Mouse (Mus musculus) right cerebral cortex, postnatal 36 days (tissue): ENCODE data around the gene Rab11a.
"Not testable (repeated sequence)": the region's sequence is repeated elsewhere in the genome, so short reads cannot be mapped to it uniquely, and the experiment has no call there.

Source experiments
- DNase-seq, 2 experiments: peaks; one replicate each; pipeline ENCODE4 v3.0.0; 2022; ENCODE audit warnings: low spot score in 2 of 2, mixed read lengths in 1 of 2

Gene Rab11a

DNA sequence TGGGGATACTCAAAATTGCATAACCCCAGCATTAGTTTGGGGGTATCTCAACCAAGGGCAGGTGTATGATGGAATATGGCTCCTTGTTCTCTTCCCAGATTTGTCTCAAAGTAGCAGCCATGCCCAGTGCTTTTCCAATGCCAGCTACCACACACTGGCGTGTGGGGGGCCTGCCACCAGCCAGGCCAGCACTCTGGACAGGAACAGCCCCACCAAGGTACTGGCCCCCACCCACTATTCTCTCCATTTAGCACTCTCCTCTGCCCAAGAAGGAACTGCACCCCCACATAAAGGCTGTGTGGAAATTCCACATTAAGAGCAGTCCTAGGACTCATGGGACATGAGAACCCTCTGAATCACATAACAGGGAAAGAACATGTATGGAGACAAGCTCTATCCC, 42.3 kb downstream of the Rab11a start:
- no peak for DNase-seq

DNA sequence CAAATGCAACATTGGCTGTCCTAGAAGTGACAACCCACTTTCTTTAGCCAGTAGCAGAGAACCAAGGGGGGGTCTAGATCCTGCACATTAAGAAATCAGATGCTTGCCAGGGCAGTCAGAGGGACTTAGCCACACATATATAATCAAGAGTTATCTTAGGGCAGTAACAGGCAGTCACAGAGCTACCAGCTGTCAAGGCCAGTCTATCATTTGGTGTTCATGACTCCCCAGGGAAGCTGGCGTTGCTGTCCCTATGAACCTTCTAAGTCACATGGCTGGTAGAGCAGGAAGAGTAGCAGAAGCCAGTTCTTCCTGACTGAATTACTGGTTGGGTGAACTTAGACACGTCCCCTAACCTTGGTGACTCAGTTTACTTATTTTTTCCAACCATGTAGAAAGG, 44.5 kb downstream of the Rab11a start:
- no peak for DNase-seq

DNA sequence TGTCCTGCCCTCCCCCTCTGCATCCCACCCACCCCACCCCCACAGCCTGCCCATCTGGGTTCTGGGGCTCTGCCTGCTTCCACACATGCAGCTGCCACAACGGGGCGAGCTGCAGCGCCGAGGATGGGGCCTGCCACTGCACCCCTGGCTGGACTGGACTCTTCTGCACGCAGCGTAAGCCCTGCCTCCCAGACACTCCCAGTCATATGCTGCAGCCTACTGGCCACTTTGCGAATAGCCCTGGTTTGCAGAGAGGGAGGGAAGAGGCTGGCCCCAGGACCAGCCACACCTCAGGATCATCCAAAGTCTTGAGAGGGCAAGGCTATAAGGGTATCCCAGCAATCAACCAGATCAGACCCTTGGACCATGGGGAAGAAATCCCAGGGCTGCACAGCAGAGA, 46.4 kb downstream of the Rab11a start:
- DNase-seq, result peak in 1 of 2 experiments; percentile 24

DNA sequence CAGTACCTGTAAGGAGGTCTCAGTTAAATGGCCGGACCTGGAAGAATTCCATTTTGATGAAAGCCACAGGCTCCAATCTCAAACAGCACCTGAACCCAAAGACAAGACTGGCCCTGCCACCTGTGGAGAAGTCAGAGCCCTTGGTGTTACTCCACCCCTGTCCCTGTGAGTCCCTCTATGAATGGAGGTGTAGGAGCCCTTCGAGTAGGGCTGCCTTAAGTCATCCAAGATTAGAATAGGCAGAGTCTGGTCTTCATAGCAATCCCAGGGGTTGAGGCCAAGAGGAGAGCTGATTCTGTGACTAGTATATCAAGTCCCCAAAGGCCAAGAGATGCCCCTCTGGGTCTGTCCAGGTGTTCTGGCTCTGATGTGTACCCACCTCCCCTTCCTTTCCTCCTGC, 46.8 kb downstream of the Rab11a start:
- no peak for DNase-seq

DNA sequence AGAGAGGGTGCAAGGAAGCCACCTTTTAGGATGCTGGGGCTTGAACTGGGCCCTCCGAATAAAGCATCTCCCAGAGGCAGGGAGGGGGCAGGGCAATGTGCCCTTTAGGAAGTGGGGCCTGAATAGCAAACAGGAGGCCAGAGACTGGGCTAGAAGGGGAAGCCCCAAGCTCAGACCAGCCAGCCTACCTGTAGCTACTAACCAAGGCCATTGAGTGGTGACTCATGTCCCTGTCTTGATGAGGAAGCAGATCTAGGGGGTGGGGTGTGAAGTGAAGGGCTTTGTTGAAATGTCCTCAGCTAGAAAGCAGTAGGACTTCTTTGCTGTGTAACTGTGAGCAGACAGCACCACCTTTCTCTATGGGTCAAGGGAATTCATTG, 49.6 kb downstream of the Rab11a start:
- DNase-seq, result no peak

DNA sequence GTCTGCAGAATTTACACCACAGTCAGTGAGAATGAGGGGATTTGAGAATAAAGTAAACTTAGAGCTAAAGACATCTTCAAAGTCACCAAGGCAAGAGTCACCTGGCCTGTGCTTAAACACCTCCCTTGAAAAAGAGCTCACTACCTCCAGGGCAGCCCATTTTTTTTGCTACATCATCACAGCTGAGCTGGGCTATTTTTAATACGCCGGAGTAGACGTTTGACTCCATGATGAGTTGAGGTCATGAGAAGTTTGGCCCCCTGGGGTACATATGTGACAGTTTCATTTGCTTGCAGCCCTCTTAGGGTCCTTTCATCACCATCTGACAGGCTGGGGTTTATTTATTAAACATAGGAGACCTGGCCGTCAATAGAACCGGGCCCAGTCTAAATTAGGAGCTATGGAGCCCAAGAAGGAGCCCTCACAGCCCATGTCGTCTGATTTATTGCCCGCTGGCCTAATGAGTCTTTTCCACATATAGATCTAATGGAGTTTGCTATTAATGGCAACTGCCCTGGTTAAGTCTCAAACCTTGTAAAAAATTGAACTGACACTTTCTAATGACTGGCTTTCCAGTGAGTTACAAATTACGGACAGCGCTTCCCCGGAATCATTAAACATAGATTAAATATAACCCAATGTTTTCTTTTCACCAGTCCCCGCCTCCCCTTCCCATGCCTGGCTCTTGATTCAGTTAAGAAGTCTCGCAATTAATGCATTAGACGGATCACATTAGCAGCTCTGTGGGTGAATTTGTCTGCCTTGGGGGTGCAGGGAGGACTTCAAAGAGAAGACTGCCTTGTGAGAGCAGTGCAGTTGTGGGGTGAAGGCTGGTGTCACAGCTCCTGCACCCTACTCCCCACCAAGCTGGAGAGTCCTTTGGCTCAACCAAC, 50.2 kb downstream of the Rab11a start:
- DNase-seq, result no peak

DNA sequence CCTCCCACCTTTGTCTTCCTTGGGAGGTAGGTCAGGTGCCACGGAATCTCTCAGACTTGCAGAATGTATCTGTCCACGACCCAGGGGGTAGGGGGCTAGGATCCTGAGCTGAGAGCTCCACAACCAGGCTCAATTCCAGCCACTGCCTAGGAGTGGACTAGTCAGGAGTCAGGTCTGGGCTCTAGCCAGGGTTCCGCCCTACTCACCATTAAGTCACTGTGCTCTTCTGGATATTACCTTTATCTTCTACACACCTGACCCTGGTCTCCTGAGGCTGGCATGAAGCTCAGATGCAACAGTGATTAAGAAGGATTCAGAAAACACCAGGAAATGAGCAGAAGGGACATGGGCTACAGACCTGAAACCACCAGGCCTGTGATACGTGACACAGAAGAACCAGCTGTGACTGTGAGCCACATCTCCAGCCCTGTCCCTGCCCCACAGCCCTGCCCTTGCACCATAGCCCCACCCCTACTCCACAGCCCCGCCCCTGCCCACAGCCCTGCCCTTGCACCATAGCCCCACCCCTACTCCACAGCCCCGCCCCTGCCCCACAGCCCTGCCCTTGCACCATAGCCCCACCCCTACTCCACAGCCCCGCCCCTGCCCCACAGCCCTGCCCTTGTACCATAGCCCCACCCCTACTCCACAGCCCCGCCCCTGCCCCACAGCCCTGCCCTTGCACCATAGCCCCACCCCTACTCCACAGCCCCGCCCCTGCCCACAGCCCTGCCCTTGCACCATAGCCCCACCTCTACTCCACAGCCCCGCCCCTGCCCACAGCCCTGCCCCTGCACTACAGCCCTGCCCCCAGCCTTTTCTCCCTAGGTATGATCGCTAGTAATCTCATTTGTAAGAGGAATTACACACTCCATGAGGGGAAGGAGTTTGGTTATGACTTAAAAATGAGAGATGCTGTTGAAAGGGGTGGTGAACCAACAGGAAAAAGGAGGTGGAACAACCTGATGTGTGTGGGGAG, 65.9 kb downstream of the Rab11a start:
- DNase-seq, result not testable (repeated sequence)

DNA sequence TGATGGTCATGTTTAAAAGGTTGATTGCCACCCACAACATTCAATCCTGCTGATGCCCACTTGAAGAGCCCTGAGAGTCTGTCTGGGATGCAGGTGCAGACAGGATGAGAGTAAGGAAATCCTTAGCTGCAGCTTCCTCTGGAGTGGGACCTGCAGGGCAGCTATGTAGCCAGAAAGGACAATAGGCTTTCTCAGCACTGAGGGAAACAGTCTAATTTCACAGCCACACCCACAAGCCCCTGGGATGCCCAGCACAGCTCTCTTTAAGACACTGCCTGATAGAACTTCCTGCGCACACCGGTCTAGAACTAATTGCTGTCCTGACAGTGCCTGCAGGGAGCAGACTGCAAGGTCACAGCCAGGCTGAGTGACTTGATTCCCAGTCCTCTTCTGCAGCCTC, 69.6 kb downstream of the Rab11a start:
- DNase-seq, result no peak

DNA sequence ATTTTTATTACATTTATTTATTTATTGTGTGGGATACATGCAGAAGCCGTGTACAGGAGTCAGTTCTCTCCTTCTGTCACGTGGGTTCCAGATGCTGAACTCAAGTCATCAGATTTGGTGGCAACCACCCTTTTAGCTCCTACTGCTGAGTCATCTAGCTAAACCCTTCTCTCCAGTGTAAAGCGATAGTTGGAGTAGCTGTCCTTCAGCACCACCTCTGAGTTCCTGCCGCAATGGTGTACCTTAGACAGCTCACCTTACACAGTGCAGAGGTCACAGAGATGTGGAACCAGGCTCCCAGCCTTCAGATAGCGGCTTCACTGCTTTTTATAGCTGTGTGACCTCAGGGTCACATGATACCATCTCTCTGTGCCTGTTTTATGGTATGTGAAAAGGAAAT, 70.0 kb downstream of the Rab11a start:
- no peak for DNase-seq

DNA sequence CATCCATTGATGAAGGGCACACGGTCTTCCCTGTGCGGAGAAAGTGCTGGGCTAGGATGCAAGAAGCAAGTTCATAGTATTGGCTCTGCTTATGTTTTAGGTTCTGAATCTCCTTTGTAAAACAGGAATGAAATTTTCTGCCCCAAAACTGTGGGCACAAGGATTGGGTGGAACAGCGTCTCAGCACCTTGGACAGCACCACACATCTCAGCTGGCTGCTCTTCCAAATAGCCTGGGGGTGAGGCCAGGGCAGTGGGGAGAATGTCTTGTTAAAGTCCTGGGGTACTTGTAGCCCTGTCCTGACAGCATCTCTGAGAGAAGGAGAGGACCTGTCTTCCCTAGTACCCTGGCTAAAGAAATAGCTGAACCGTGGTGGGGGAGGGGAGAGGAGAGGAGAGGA, 71.0 kb downstream of the Rab11a start:
- no peak for DNase-seq
